Mouse (Mus musculus): ENCODE measurements around the gene Galnt16. TPM values are rescaled to one million over a fixed set of nuclear protein-coding genes. Genes with fewer than 3 reads are reported as not detected.

The Galnt16 gene
- polyA plus RNA-seq (2012; rRNA removed) (19.1 and 20.2 TPM in 2 replicates), polyA plus RNA-seq (2014; fragmentation: Nextera tagmentation; extraction: Ambion mirVana) (12.4 and 15.7 TPM in 2 replicates)

DNA sequence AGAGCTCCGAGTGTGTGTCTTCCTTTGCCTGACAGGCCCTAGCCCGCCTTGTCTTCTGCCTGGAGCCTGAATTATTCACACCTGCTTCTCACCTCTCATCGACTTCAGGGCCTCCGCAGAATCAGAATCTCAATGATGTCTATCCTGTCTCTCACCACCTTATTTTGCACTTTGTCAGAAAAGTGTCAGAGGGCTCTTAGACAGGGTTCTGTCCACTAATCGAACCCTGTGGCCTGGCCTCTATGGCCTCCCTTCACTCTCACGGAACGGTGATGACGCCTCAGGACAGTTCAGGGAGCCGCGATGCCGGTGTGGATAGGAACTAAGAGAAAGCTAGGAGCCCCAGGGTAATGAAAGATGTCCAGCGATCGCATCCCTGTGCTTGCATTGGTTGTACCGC is at the start of gene Galnt16:
Galnt16 (plus strand) TSS at position 301 of the 400 bp plus-strand sequence.
- peak within 1 kb of the TSS; percentile 69 for H3K9ac ChIP-seq (ENCODE audit: low read depth, low read length, severe bottlenecking)
- 6% methylated on average over 14 of the region's 14 CpGs for WGBS
- H3K27ac ChIP-seq (replicated peaks; ENCODE audit: low read depth, low read length) = no peak within 1 kb of the TSS
- H3K36me3 ChIP-seq (ENCODE audit: control insufficient read depth, insufficient read depth, low read length) = no peaks in the 10 kb centered on the region
- H3K4me3 ChIP-seq (replicated peaks; ENCODE audit: low read length) = peak within 1 kb of the TSS; percentile 67
- H3K27me3 ChIP-seq (ENCODE audit: control insufficient read depth, insufficient read depth, low read length) = peaks cover 33% of the 10 kb centered on the region
- H3K4me2 ChIP-seq (replicated peaks; ENCODE audit: low read depth, low read length, severe bottlenecking) = peak within 1 kb of the TSS; percentile 94
- H3K4me1 ChIP-seq (ENCODE audit: control insufficient read depth, insufficient read depth, low read length) = 0 out of 2 replicates have a peak, but pooled peaks cover 3% of the 10 kb centered on the region
- ATAC-seq (ENCODE audit: low FRiP score, low read depth) = no peak
- no peak for DNase-seq (ENCODE audit: low spot score)
- no peaks in the 10 kb centered on the region for H3K9me3 ChIP-seq (ENCODE audit: control insufficient read depth, low read length)
- TF ChIP-seq POLR2A (IDR thresholded peaks at IDR 0.05; ENCODE audit: borderline replicate concordance, extremely low read depth, insufficient read depth, insufficient read length) = no peak

DNA sequence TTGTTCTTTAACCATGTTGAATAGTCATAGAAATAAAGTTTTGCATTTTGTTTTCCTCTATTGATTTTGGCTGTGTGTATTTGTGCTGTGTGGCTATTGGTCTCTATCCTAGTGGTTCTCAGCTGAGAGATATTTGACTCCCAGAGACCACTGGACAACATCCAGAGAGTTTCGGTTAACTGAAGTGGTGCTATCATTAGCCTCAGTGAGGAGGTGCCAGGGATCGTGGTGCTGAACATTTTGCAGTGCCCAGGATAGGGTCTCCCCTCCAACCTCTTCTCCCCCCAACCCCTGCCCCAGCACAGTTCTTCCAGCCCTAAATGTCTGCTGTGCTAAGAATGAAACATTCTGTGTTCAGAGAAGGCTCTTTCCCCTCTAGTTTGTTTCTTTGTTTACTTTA is 47.9 kb upstream of the Galnt16 start:
- no peaks in the 10 kb centered on the region for H3K9me3 ChIP-seq (ENCODE audit: control insufficient read depth, low read length)
- no peak overlapping the region for H3K27ac ChIP-seq (replicated peaks; ENCODE audit: low read depth, low read length)
- DNase-seq (ENCODE audit: low spot score) (no peak), ATAC-seq (ENCODE audit: low FRiP score, low read depth) (no peak)
- WGBS = 83% methylated on average over 2 of the region's 2 CpGs
- TF ChIP-seq POLR2A (IDR thresholded peaks at IDR 0.05; ENCODE audit: borderline replicate concordance, extremely low read depth, insufficient read depth, insufficient read length) = no peak
- no peak overlapping the region for H3K4me3 ChIP-seq (replicated peaks; ENCODE audit: low read length)
- no peaks in the 10 kb centered on the region for H3K27me3 ChIP-seq (ENCODE audit: control insufficient read depth, insufficient read depth, low read length)
- no peaks in the 10 kb centered on the region for H3K4me1 ChIP-seq (ENCODE audit: control insufficient read depth, insufficient read depth, low read length)
- no peak overlapping the region for H3K4me2 ChIP-seq (replicated peaks; ENCODE audit: low read depth, low read length, severe bottlenecking)
- H3K36me3 ChIP-seq (ENCODE audit: control insufficient read depth, insufficient read depth, low read length) = no peaks in the 10 kb centered on the region
- no peak overlapping the region for H3K9ac ChIP-seq (ENCODE audit: low read depth, low read length, severe bottlenecking)

DNA sequence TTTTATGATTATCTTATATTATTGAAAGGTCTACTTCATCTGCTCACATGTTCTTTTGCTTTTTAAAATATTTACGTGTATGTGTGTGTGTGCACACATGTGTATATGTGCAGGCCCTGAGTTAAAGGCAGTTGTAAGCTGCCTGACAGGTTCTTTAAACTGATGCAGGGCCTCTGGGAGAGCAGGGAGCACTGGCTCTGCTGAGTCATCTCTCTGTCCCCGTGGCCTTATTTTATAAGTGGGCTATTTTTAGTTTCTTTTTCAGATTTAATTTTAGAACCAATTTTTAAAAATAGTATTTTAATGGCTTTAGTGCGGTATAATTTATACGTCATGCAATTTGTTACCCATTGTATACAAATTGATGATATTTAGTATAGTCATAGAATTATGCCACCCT is 46.2 kb upstream of the Galnt16 start:
- no peak overlapping the region for H3K4me3 ChIP-seq (replicated peaks; ENCODE audit: low read length)
- ATAC-seq (ENCODE audit: low FRiP score, low read depth) (no peak), DNase-seq (ENCODE audit: low spot score) (no peak)
- no peaks in the 10 kb centered on the region for H3K27me3 ChIP-seq (ENCODE audit: control insufficient read depth, insufficient read depth, low read length)
- H3K4me1 ChIP-seq (ENCODE audit: control insufficient read depth, insufficient read depth, low read length) = no peaks in the 10 kb centered on the region
- WGBS = 71% methylated on average over 4 of the region's 4 CpGs
- H3K4me2 ChIP-seq (replicated peaks; ENCODE audit: low read depth, low read length, severe bottlenecking) = no peak overlapping the region
- TF ChIP-seq POLR2A (IDR thresholded peaks at IDR 0.05; ENCODE audit: borderline replicate concordance, extremely low read depth, insufficient read depth, insufficient read length) = no peak
- no peaks in the 10 kb centered on the region for H3K9me3 ChIP-seq (ENCODE audit: control insufficient read depth, low read length)
- no peak overlapping the region for H3K27ac ChIP-seq (replicated peaks; ENCODE audit: low read depth, low read length)
- peaks cover 5% of the 10 kb centered on the region; the same call in 1 of the 2 replicates for H3K36me3 ChIP-seq (ENCODE audit: control insufficient read depth, insufficient read depth, low read length)
- no peak overlapping the region for H3K9ac ChIP-seq (ENCODE audit: low read depth, low read length, severe bottlenecking)

DNA sequence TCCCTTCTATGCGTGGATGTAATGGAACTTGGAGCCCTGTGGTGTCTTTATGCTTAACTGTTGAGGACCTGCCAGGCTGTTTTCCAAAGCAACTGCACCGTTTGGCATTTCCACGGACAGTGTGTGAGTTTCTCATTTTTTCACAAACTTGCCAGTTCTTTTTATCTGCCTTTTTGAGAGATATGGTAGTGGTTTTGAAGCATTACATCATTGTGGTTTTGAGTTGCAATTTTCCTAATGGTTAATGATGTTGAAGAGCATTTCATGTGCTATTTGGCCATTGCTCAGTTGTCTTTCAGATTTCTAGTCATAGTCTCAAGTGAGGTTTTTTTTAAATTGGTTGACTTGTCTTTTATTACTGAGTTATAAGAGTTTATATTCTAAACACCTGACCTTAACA is 44.3 kb upstream of the Galnt16 start:
- no peak for TF ChIP-seq POLR2A (IDR thresholded peaks at IDR 0.05; ENCODE audit: borderline replicate concordance, extremely low read depth, insufficient read depth, insufficient read length)
- Histone ChIP-seq H3K4me2 (replicated peaks; ENCODE audit: low read depth, low read length, severe bottlenecking) (no peak overlapping the region), H3K27ac (replicated peaks; ENCODE audit: low read depth, low read length) (no peak overlapping the region), H3K9ac (ENCODE audit: low read depth, low read length, severe bottlenecking) (no peak overlapping the region), H3K27me3 (ENCODE audit: control insufficient read depth, insufficient read depth, low read length) (no peaks in the 10 kb centered on the region), H3K4me3 (replicated peaks; ENCODE audit: low read length) (no peak overlapping the region), H3K36me3 (ENCODE audit: control insufficient read depth, insufficient read depth, low read length) (peaks cover 7% of the 10 kb centered on the region), H3K4me1 (ENCODE audit: control insufficient read depth, insufficient read depth, low read length) (no peaks in the 10 kb centered on the region), H3K9me3 (ENCODE audit: control insufficient read depth, low read length) (no peaks in the 10 kb centered on the region)
- WGBS = 90% methylated on average over 3 of the region's 3 CpGs
- no peak for DNase-seq (ENCODE audit: low spot score)
- ATAC-seq (ENCODE audit: low FRiP score, low read depth) = no peak

DNA sequence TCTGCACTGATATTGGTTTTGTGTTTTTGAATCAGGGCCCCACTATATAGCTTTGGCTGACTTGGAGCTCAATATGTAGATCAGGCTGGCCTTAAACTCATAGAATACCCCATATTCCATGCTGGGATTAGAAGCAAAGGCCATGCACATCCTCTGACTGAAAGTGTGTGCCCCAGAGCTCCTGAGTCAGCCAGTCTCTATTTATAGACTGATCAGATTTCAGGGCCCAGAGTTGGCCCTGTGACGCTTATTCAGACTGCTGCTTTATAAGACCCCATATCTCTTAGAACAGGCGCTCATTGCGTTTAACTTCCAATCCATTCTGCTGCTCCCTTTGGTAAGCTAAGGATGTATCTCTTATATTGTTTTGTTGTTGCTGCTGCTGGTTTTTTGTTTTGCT is 38.1 kb upstream of the Galnt16 start:
- Histone ChIP-seq H3K4me2 (replicated peaks; ENCODE audit: low read depth, low read length, severe bottlenecking) (no peak overlapping the region), H3K36me3 (ENCODE audit: control insufficient read depth, insufficient read depth, low read length) (peaks cover 22% of the 10 kb centered on the region), H3K4me3 (replicated peaks; ENCODE audit: low read length) (no peak overlapping the region), H3K9ac (ENCODE audit: low read depth, low read length, severe bottlenecking) (no peak overlapping the region), H3K4me1 (ENCODE audit: control insufficient read depth, insufficient read depth, low read length) (no peaks in the 10 kb centered on the region), H3K27me3 (ENCODE audit: control insufficient read depth, insufficient read depth, low read length) (no peaks in the 10 kb centered on the region), H3K9me3 (ENCODE audit: control insufficient read depth, low read length) (no peaks in the 10 kb centered on the region), H3K27ac (replicated peaks; ENCODE audit: low read depth, low read length) (no peak overlapping the region)
- WGBS = 80% methylated on average over 3 of the region's 3 CpGs
- ATAC-seq (ENCODE audit: low FRiP score, low read depth) (no peak), DNase-seq (ENCODE audit: low spot score) (no peak)
- no peak for TF ChIP-seq POLR2A (IDR thresholded peaks at IDR 0.05; ENCODE audit: borderline replicate concordance, extremely low read depth, insufficient read depth, insufficient read length)

DNA sequence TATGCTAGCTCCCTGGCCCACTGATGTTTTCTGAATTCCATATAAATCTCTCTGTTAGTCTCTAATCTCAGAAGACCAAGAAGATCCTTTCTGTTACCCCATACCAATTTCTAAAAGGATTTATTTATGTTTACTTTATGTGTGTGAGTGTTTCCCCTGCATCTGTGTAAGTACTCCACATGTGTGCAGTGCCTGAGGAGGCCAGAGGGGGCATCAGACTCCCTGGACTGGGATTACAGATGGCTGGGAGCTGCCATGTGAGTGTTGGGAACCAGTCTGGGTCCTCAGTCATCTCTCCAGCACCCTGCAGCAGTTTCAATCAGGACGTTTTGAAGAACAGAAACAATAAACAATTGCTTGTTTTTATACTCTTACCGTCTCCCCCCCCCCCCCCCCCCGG is 34.7 kb upstream of the Galnt16 start:
- no peak for TF ChIP-seq POLR2A (IDR thresholded peaks at IDR 0.05; ENCODE audit: borderline replicate concordance, extremely low read depth, insufficient read depth, insufficient read length)
- no peak for DNase-seq (ENCODE audit: low spot score)
- 87% methylated on average over 3 of the region's 3 CpGs for WGBS

More for the DNA sequence above, 34.7 kb upstream of the Galnt16 start:
- ATAC-seq (ENCODE audit: low FRiP score, low read depth) = no peak
- peaks cover 29% of the 10 kb centered on the region for H3K36me3 ChIP-seq (ENCODE audit: control insufficient read depth, insufficient read depth, low read length)
- no peak overlapping the region for H3K4me2 ChIP-seq (replicated peaks; ENCODE audit: low read depth, low read length, severe bottlenecking)
- no peak overlapping the region for H3K9ac ChIP-seq (ENCODE audit: low read depth, low read length, severe bottlenecking)
- H3K27ac ChIP-seq (replicated peaks; ENCODE audit: low read depth, low read length) = no peak overlapping the region
- no peaks in the 10 kb centered on the region for H3K4me1 ChIP-seq (ENCODE audit: control insufficient read depth, insufficient read depth, low read length)
- H3K9me3 ChIP-seq (ENCODE audit: control insufficient read depth, low read length) = no peaks in the 10 kb centered on the region
- no peak overlapping the region for H3K4me3 ChIP-seq (replicated peaks; ENCODE audit: low read length)
- no peaks in the 10 kb centered on the region for H3K27me3 ChIP-seq (ENCODE audit: control insufficient read depth, insufficient read depth, low read length)

Data from limb, embryonic 14.5 days (tissue).